Mouse (Mus musculus) urinary bladder, postnatal 14 days (tissue): ENCODE measurements at regions not wholly inside any gene's neighbourhood (a gene's known extent, or its start where the extent isn't known, plus 50 kb on each side); places are given as distances from the start of the nearest gene placed in this dataset.

Experiments
- DNase-seq: peaks from one replicate; pipeline ENCODE4 v3.0.0; 2021; ENCODE audit warnings: low spot score

DNA sequence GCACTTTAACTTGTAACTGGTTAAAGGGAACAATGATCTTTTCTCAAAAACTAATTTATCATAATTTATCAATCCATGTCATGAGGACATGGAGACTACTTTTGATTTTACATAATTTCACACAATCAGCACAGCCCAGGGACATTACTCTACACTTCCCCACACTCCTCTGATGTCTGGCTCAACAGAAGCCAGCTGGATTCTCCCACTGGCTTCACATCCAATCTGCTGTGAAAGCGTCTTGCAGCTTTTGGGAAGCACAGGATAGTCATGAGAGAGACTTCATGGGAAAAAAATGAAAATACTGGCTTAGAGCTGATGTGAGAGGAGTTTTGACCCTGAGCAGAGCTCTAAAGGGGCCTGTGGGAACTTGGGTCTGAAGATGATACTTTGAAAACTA is 61.7 kb upstream of the Hrasls start:
- no peak for DNase-seq

GRCm38 (mm10) chr16:29119217-29119616 is 90.3 kb upstream of the Hrasls start:
- DNase-seq = no peak

DNA sequence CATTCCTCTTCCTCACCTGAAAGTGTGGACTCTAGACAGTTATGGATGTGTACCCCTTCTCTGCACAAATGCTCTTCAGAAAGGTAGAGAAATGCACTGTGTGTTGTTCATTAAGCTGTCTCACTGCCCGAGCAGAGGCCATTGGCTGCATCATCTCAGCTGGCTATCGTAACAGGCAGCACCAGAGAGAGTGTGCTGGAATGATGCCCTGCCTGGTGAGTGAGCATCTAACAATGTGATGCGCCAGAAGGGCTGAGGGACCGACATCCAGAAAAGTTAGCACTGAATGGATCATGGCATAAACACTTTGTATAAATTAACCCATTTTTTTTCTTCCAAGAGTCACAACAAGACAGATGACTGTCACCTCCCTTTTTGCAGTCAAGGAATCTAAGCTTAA is 112.7 kb upstream of the Hrasls start:
- no peak for DNase-seq

DNA sequence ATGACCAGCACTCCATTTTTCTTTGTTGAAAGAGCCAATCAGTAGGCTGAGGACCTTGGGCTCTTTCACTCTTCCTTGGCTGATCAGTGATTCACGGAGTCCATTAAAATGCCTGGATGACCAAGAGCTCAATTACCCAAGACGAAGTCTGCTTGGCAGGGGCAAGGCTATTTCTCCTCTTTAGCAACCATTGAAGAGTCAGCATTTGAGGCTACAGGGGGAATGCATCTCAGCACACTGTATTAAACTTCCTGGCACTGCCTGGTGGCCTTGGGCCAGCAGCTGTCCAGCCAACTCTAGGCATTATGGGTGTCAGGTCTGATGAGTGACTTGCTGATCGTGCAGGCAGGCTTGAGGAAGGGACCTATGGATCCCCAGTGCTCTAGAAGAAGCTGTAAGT is 136.5 kb upstream of the Mb21d2 start:
- no peak for DNase-seq

DNA sequence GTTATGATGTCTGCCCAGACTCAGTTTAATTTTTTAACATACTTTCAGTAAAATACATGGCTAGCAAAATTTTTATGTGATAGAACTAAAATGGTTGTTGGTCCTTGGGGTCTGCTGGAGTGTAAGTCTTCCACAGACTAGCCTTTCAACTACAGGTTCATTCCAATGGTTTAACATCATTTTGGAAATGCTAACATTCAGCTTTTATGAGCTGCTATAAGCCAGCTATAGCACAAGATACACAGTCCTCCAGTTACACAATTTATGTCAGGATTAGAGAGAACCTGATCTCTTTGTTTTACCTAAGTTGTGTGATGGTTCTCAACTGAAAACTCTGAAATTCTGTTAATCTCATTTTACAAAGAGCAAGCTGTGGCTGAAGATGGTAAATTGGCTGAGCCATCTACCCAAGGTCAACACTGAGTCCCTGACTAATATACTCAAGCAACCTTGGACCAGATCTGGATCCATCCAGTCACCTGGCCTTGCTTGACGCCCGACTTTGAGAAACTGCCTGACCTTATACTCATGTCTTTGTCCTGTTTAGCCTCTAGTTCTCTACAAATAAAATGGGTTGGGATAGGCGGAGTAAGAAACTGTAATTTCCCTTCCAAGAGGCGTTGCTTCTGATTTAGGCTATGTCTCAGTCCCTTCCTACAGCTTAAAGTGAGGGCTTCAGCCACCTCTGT is 135.8 kb upstream of the Mb21d2 start:
- no peak for DNase-seq

GRCm38 (mm10) chr16:29063377-29063776 is 133.9 kb upstream of the Mb21d2 start:
- DNase-seq = no peak

- no peak for DNase-seq
Observed at GRCm38 (mm10) chr16:29057076-29057475, 127.6 kb upstream of the Mb21d2 start.

DNA sequence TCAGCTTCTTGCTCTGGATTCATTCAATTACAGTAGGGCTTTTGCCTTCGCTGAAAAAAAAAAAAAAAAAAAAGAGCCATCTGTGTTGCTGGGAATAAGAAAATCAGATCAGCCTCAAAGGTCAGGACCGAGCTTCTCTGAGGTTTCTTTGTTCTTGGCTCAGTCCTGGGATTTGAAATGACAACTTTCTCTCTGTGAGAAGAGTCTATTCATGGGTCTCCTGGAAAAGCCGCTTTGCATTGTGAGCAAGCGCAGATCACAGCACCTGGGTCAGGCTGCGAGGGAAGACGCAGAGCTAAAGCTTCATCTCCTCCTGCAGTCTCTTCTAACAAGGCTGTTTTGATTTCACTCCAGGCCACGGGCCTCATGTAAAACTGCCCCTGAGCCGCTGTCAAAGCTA is 125.0 kb upstream of the Mb21d2 start:
- DNase-seq = no peak

GRCm38 (mm10) chr16:29046453-29046993 is 117.0 kb upstream of the Mb21d2 start:
- DNase-seq = no peak

GRCm38 (mm10) chr16:29035523-29035922 is 106.0 kb upstream of the Mb21d2 start:
- no peak for DNase-seq

DNA sequence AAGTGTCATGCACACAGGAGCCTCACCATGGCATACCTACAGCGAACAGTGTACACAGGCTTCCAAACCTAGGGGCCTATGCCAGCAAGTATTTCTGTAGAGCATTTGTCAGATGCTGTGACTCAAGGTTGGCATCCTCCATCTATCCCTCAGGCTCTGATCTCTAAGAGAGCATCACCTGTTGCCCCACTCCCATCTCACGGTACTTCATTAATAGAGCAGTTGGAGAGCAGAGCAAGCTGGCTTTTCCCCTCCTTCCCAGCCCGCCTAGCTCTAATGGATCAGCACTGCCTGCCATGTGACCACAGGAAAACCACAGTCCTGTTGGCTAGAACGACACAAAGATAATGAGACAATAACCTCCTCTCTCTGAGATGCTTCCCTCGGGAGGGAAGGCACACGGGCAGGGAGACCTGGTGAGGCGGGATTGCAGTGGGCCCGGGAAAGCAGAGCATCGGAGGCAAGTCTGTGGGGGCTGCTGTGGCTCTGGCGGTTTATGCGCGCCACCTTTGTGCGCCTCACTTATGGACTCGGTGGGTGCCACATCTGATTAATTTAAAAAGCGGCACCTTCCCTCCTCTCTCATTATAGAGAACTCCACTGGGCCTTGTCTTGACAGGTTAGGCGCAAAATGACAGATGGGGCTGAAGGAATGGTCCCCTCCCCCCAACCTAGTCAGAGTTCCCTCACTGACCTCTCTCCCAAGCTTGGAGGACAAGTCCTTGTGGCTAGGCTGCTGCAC is 104.8 kb upstream of the Mb21d2 start:
- DNase-seq = no peak

GRCm38 (mm10) chr16:29033357-29033756 is 103.9 kb upstream of the Mb21d2 start:
- no peak for DNase-seq

GRCm38 (mm10) chr16:29027856-29028255 is 98.4 kb upstream of the Mb21d2 start:
- DNase-seq = no peak

DNA sequence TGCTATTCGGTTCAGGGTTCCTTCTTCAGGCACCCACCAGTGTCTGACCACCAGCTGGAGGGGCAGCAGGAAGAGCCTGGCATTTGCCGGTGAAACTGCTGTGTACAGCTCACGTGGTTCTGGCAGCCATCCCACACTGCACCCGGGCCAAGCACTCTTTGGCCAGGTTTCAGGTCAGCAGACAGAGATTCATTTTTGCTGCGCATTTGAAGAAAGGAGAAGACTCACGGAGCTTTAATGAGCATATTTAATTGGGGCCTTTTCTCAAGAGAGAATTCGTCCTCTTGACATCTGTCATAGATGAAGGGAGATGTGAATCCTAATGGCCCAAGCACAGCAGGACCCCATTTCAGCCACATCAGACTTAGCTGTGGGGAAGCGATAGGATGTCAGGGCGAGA is 71.8 kb upstream of the Mb21d2 start:
- peak; percentile 24 for DNase-seq

DNA sequence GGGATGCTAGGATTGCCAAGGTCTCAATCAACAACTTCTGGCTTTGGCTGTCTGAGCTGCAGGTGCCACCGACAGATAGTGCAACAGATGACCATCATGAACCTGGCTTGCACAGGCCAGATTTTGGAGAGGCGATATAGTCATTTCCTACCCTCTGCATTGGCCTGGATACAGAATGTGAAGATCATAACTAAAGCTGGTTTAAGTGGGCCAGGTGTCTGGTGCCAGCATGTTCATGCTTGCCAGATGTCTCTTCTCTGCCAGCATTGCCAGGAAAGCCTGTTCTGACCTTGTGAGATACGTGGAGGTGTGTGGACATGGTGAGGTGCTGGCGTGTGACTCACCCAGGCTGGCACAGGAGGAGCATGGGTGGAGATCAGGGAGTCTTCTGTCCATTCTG is 70.2 kb upstream of the Mb21d2 start:
- peak; percentile 6 for DNase-seq

- no peak for DNase-seq
Observed at GRCm38 (mm10) chr16:28996629-28997028, 67.2 kb upstream of the Mb21d2 start.

DNA sequence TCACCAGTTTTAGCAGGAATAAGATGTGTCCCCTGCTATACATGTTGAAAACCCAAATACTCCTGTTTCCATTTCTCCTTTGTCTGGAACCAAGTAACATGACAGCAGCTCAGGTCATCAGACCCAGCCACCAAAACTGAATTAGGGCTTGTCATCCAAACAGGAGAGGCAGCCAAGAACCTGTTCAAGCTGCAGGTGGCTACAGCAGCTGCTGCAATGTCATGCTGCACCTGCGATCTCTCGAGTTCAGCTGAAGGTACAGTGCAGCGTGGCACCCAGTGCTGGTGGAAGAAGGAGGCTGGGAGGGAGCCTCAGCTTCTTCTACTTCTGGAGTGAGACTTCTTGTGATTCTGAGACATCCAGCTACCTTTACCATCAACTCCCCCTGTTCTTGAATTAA is 61.2 kb upstream of the Mb21d2 start:
- DNase-seq = no peak

GRCm38 (mm10) chr16:28984931-28985330 is 55.5 kb upstream of the Mb21d2 start:
- DNase-seq = no peak

DNA sequence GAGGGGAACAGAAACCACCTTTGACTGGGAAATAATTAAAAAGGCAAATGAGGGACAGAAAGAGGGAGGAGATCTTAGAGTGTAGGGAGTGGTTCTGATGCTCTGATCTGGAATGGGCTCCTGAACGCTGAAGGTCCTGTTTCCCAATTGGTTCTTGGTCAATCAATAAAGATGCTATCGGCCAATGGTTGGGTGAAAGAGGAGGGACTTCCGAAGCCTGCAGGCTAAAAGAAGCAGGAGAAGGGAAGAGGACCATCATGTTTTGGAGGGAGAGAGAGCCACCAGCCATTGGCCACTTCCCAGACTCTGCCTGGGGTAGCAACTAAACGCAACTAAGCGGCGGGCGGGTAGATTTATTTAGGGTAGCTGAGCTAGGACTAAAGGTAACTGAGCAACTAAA is 53.4 kb upstream of the Mb21d2 start:
- no peak for DNase-seq
